Mouse (Mus musculus) gastrocnemius, adult 2 months (tissue): Measurements from ENCODE around the gene Kcnd3. TPM values are rescaled to one million over a fixed set of nuclear protein-coding genes. Genes with fewer than 3 reads are reported as not detected.

Source experiments
- DNase-seq: peaks from one replicate; pipeline ENCODE4 v3.0.0; 2022
- H3K27ac ChIP-seq: fragments of 200-600 bp; 2 replicates; pipeline ENCODE4 v1.8.1; 2022; ENCODE audit warnings: mild to moderate bottlenecking
- H3K4me3 ChIP-seq: fragments of 200-600 bp; 2 replicates; pipeline ENCODE4 v1.8.1; 2022; ENCODE audit warnings: mild to moderate bottlenecking, moderate library complexity
- CTCF ChIP-seq: fragments of 200-600 bp; IDR thresholded peaks from 2 replicates; pipeline ENCODE4 v1.8.1; 2022; ENCODE audit warnings: antibody characterized with exemption, mild to moderate bottlenecking, moderate library complexity
- intact Hi-C: fragments of 180-260 bp; cut with DNase I; formaldehyde crosslinking; loops from one replicate; pipeline ENCODE4 v1.15.1; 2025
- total RNA-seq, 2 experiments: library from RNA; stranded (reverse); gene quantifications; 2 replicates each; pipeline ENCODE4 v1.2.3; 2021

Kcnd3 gene
- total RNA-seq, 2 experiments from 2014 or later, result 0.05 to 0.08 TPM

GRCm38 (mm10) chr3:105623137-105623536 is 171.0 kb downstream of the Kcnd3 start:
- no peak for TF ChIP-seq CTCF
- H3K4me3 ChIP-seq, result no peak overlapping the region
- DNase-seq, result no peak
- H3K27ac ChIP-seq, result no peak overlapping the region
- intact Hi-C loops, result no loop called here

GRCm38 (mm10) chr3:105625961-105626360 is 173.8 kb downstream of the Kcnd3 start:
- DNase-seq, result no peak
- Histone ChIP-seq H3K4me3 (no peak overlapping the region), H3K27ac (no peak overlapping the region)
- intact Hi-C loops, result no loop called here
- TF ChIP-seq CTCF, result no peak

- H3K27ac ChIP-seq, result no peak overlapping the region
- no peak for DNase-seq
- no peak overlapping the region for H3K4me3 ChIP-seq
- intact Hi-C loops, result no loop called here
- TF ChIP-seq CTCF, result no peak
Measured at GRCm38 (mm10) chr3:105627258-105627657, 175.1 kb downstream of the Kcnd3 start.

- Histone ChIP-seq H3K4me3 (no peak overlapping the region), H3K27ac (no peak overlapping the region)
- no peak for TF ChIP-seq CTCF
- DNase-seq, result no peak
- intact Hi-C loops, result no loop called here
Measured at GRCm38 (mm10) chr3:105632296-105632695, 180.2 kb downstream of the Kcnd3 start.

- Histone ChIP-seq H3K4me3 (no peak overlapping the region), H3K27ac (no peak overlapping the region)
- no peak for DNase-seq
- intact Hi-C loops, result no loop called here
- no peak for TF ChIP-seq CTCF
Measured at GRCm38 (mm10) chr3:105633021-105633420, 180.9 kb downstream of the Kcnd3 start.

GRCm38 (mm10) chr3:105642186-105642585 is 190.1 kb downstream of the Kcnd3 start:
- intact Hi-C loops, result no loop called here
- DNase-seq, result peak; percentile 47
- no peak overlapping the region for H3K4me3 ChIP-seq
- no peak overlapping the region for H3K27ac ChIP-seq
- peak; percentile 47 for TF ChIP-seq CTCF

GRCm38 (mm10) chr3:105643566-105643965 is 191.4 kb downstream of the Kcnd3 start:
- intact Hi-C loops, result no loop called here
- no peak overlapping the region for H3K27ac ChIP-seq
- no peak overlapping the region for H3K4me3 ChIP-seq
- TF ChIP-seq CTCF, result no peak
- no peak for DNase-seq

GRCm38 (mm10) chr3:105648889-105649567 is 196.9 kb downstream of the Kcnd3 start:
- no peak for DNase-seq
- intact Hi-C loops, result no loop called here
- H3K4me3 ChIP-seq, result no peak overlapping the region
- H3K27ac ChIP-seq, result no peak overlapping the region
- no peak for TF ChIP-seq CTCF

- DNase-seq, result no peak
- intact Hi-C loops, result no loop called here
- TF ChIP-seq CTCF, result no peak
- Histone ChIP-seq H3K4me3 (no peak overlapping the region), H3K27ac (no peak overlapping the region)
Measured at GRCm38 (mm10) chr3:105653544-105654380, 201.6 kb downstream of the Kcnd3 start.

GRCm38 (mm10) chr3:105655031-105655585 is 203.0 kb downstream of the Kcnd3 start:
- intact Hi-C loops, result no loop called here
- H3K27ac ChIP-seq, result no peak overlapping the region

GRCm38 (mm10) chr3:105660530-105660929 is 208.4 kb downstream of the Kcnd3 start:
- DNase-seq, result no peak
- TF ChIP-seq CTCF, result no peak
- intact Hi-C loops, result no loop called here
- H3K4me3 ChIP-seq, result no peak overlapping the region
- H3K27ac ChIP-seq, result no peak overlapping the region

More at GRCm38 (mm10) chr3:105655031-105655585, 203.0 kb downstream of the Kcnd3 start:
- TF ChIP-seq CTCF, result no peak
- peak; percentile 41 for DNase-seq
- H3K4me3 ChIP-seq, result no peak overlapping the region

- TF ChIP-seq CTCF, result no peak
- no peak for DNase-seq
- intact Hi-C loops, result no loop called here
- no peak overlapping the region for H3K27ac ChIP-seq
- H3K4me3 ChIP-seq, result no peak overlapping the region
Measured at GRCm38 (mm10) chr3:105663043-105663442, 210.9 kb downstream of the Kcnd3 start.

GRCm38 (mm10) chr3:105665105-105665765 is 213.1 kb downstream of the Kcnd3 start:
- DNase-seq, result no peak
- TF ChIP-seq CTCF, result no peak
- intact Hi-C loops, result no loop called here
- no peak overlapping the region for H3K27ac ChIP-seq
- no peak overlapping the region for H3K4me3 ChIP-seq
